Mouse (Mus musculus): ENCODE data around the gene Prdm1. TPM values are rescaled to one million over a fixed set of nuclear protein-coding genes. Genes with fewer than 3 reads are reported as not detected.

The Prdm1 gene
- total and polyA plus RNA-seq, 3 experiments: 0.89 to 1.6 (median 0.97) TPM

- intact Hi-C loops (cut with DNase I): no loop called here
- H3K79me2 ChIP-seq (replicated peaks; ENCODE audit: control insufficient read depth, insufficient read depth, low read length): no peaks in the 10 kb centered on the region
- no peaks in the 10 kb centered on the region; the same call in 1 of the 2 replicates for H3K4me1 ChIP-seq (ENCODE audit: control insufficient read depth, insufficient read depth, low read length)
- 80% methylated on average over 11 of the region's 11 CpGs for WGBS
- no peak overlapping the region for H3K27ac ChIP-seq
- H3K27me3 ChIP-seq (ENCODE audit: control insufficient read depth, insufficient read depth, low read length): no peaks in the 10 kb centered on the region
- H3K9ac ChIP-seq (ENCODE audit: low read depth, low read length): no peak overlapping the region
- no peak overlapping the region for H3K4me3 ChIP-seq
- H3K36me3 ChIP-seq (ENCODE audit: control insufficient read depth, insufficient read depth, low read length): no peaks in the 10 kb centered on the region
- DNase-seq: no peak
- TF ChIP-seq POLR2A (IDR thresholded peaks at IDR 0.05; ENCODE audit: insufficient read depth, low read depth, low read length) (no peak), CTCF (IDR thresholded peaks at IDR 0.05) (no peak), EP300 (IDR thresholded peaks at IDR 0.05; ENCODE audit: insufficient read depth, low read depth, low read length) (no peak)
These were observed 96.1 kb downstream of the Prdm1 start for GRCm38 (mm10) chr10:44432235-44432634.

DNA sequence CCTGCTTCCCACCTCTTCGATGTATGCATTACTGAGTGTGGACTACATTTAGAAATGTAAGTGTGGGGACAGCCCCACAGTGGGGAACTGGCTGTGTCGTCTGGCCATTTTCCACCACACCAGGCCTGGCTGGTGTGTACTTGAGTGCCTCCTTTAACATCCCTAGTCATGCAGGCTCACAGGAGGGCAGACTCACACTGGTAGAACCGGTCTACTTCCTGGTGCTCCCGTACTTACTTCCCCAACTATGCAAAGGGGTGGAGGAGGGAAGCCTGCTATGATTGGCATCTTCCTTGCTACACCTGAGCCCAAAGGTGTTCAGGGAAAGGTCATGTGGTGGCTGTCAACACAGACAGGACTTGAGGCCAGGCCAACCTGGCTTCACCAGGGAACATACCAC, 96.6 kb downstream of the Prdm1 start:
- 84% methylated on average over 4 of the region's 4 CpGs for WGBS
- Histone ChIP-seq H3K79me2 (replicated peaks; ENCODE audit: control insufficient read depth, insufficient read depth, low read length) (no peaks in the 10 kb centered on the region), H3K27me3 (ENCODE audit: control insufficient read depth, insufficient read depth, low read length) (no peaks in the 10 kb centered on the region), H3K9ac (ENCODE audit: low read depth, low read length) (no peak overlapping the region), H3K4me3 (no peak overlapping the region), H3K27ac (no peak overlapping the region), H3K4me1 (ENCODE audit: control insufficient read depth, insufficient read depth, low read length) (no peaks in the 10 kb centered on the region; the same call in 1 of the 2 replicates), H3K36me3 (ENCODE audit: control insufficient read depth, insufficient read depth, low read length) (no peaks in the 10 kb centered on the region)
- TF ChIP-seq POLR2A (IDR thresholded peaks at IDR 0.05; ENCODE audit: insufficient read depth, low read depth, low read length) (no peak), CTCF (IDR thresholded peaks at IDR 0.05) (no peak), EP300 (IDR thresholded peaks at IDR 0.05; ENCODE audit: insufficient read depth, low read depth, low read length) (no peak)
- DNase-seq: no peak
- intact Hi-C loops (cut with DNase I): no loop called here

- Histone ChIP-seq H3K4me3 (no peak overlapping the region), H3K36me3 (ENCODE audit: control insufficient read depth, insufficient read depth, low read length) (no peaks in the 10 kb centered on the region), H3K4me1 (ENCODE audit: control insufficient read depth, insufficient read depth, low read length) (peaks cover 1% of the 10 kb centered on the region), H3K27me3 (ENCODE audit: control insufficient read depth, insufficient read depth, low read length) (no peaks in the 10 kb centered on the region), H3K9ac (ENCODE audit: low read depth, low read length) (no peak overlapping the region), H3K27ac (no peak overlapping the region), H3K79me2 (replicated peaks; ENCODE audit: control insufficient read depth, insufficient read depth, low read length) (no peaks in the 10 kb centered on the region)
- intact Hi-C loops (cut with DNase I): no loop called here
- WGBS: 90% methylated on average over 14 of the region's 14 CpGs
- TF ChIP-seq EP300 (IDR thresholded peaks at IDR 0.05; ENCODE audit: insufficient read depth, low read depth, low read length): no peak
- TF ChIP-seq CTCF (IDR thresholded peaks at IDR 0.05): no peak
- no peak for TF ChIP-seq POLR2A (IDR thresholded peaks at IDR 0.05; ENCODE audit: insufficient read depth, low read depth, low read length)
- DNase-seq: no peak
These were observed 99.0 kb downstream of the Prdm1 start for GRCm38 (mm10) chr10:44429177-44429888.

- no peaks in the 10 kb centered on the region for H3K36me3 ChIP-seq (ENCODE audit: control insufficient read depth, insufficient read depth, low read length)
- no peaks in the 10 kb centered on the region for H3K79me2 ChIP-seq (replicated peaks; ENCODE audit: control insufficient read depth, insufficient read depth, low read length)
- no peak overlapping the region for H3K27ac ChIP-seq
- peaks cover 1% of the 10 kb centered on the region for H3K4me1 ChIP-seq (ENCODE audit: control insufficient read depth, insufficient read depth, low read length)
- no peak overlapping the region for H3K4me3 ChIP-seq
- no peaks in the 10 kb centered on the region for H3K27me3 ChIP-seq (ENCODE audit: control insufficient read depth, insufficient read depth, low read length)
- no peak for TF ChIP-seq EP300 (IDR thresholded peaks at IDR 0.05; ENCODE audit: insufficient read depth, low read depth, low read length)
- no peak for TF ChIP-seq POLR2A (IDR thresholded peaks at IDR 0.05; ENCODE audit: insufficient read depth, low read depth, low read length)
- no peak for TF ChIP-seq CTCF (IDR thresholded peaks at IDR 0.05)
- H3K9ac ChIP-seq (ENCODE audit: low read depth, low read length): no peak overlapping the region
- DNase-seq: peak in 1 of 2 experiments; percentile 18
- WGBS: 70% methylated on average over 12 of the region's 12 CpGs
- intact Hi-C loops (cut with DNase I): no loop called here
These were observed 100.4 kb downstream of the Prdm1 start for GRCm38 (mm10) chr10:44427891-44428361.

- 82% methylated on average over 11 of the region's 11 CpGs for WGBS
- Histone ChIP-seq H3K36me3 (ENCODE audit: control insufficient read depth, insufficient read depth, low read length) (no peaks in the 10 kb centered on the region), H3K27me3 (ENCODE audit: control insufficient read depth, insufficient read depth, low read length) (no peaks in the 10 kb centered on the region), H3K79me2 (replicated peaks; ENCODE audit: control insufficient read depth, insufficient read depth, low read length) (no peaks in the 10 kb centered on the region), H3K4me3 (no peak overlapping the region), H3K27ac (no peak overlapping the region), H3K4me1 (ENCODE audit: control insufficient read depth, insufficient read depth, low read length) (peaks cover 1% of the 10 kb centered on the region), H3K9ac (ENCODE audit: low read depth, low read length) (no peak overlapping the region)
- intact Hi-C loops (cut with DNase I): no loop called here
- DNase-seq: no peak
- TF ChIP-seq CTCF (IDR thresholded peaks at IDR 0.05) (no peak), POLR2A (IDR thresholded peaks at IDR 0.05; ENCODE audit: insufficient read depth, low read depth, low read length) (no peak), EP300 (IDR thresholded peaks at IDR 0.05; ENCODE audit: insufficient read depth, low read depth, low read length) (no peak)
These were observed 100.9 kb downstream of the Prdm1 start for GRCm38 (mm10) chr10:44427426-44427825.

GRCm38 (mm10) chr10:44425013-44425412, 103.3 kb downstream of the Prdm1 start:
- no peaks in the 10 kb centered on the region for H3K79me2 ChIP-seq (replicated peaks; ENCODE audit: control insufficient read depth, insufficient read depth, low read length)
- no peak overlapping the region for H3K4me3 ChIP-seq
- H3K27ac ChIP-seq: no peak overlapping the region
- no peak overlapping the region for H3K9ac ChIP-seq (ENCODE audit: low read depth, low read length)
- no peaks in the 10 kb centered on the region for H3K36me3 ChIP-seq (ENCODE audit: control insufficient read depth, insufficient read depth, low read length)
- no peaks in the 10 kb centered on the region for H3K27me3 ChIP-seq (ENCODE audit: control insufficient read depth, insufficient read depth, low read length)
- TF ChIP-seq CTCF (IDR thresholded peaks at IDR 0.05) (no peak), EP300 (IDR thresholded peaks at IDR 0.05; ENCODE audit: insufficient read depth, low read depth, low read length) (no peak), POLR2A (IDR thresholded peaks at IDR 0.05; ENCODE audit: insufficient read depth, low read depth, low read length) (no peak)
- WGBS: 52% methylated on average over 6 of the region's 6 CpGs
- intact Hi-C loops (cut with DNase I): no loop called here
- peaks cover 1% of the 10 kb centered on the region for H3K4me1 ChIP-seq (ENCODE audit: control insufficient read depth, insufficient read depth, low read length)
- DNase-seq: peak in 1 of 2 experiments; percentile 32
